30 mouse cellular contexts compared by ENCODE assay signal in genomic region chrX:129766811-129767210, GRCm38 (mm10).
"Had no signal": no experiment of that assay in that cellular context is flagged by ENCODE, and none has a peak within 500 bp of the region (broad histone marks: within the 10 kb centered on the region; RNA-seq: fewer than 3 reads in every experiment).

No protein-coding gene starts in this region.

- H3K4me3 ChIP-seq: heart, embryonic 12.5 days; heart, embryonic 13.5 days; heart, embryonic 15.5 days; hindbrain, embryonic 10.5 days; hindbrain, embryonic 12.5 days; hindbrain, embryonic 13.5 days; hindbrain, embryonic 15.5 days; intestine, embryonic 15.5 days; kidney, embryonic 15.5 days; layer of hippocampus, adult 2 months; left cerebral cortex, adult 2 months had no signal

- H3K27me3 ChIP-seq: heart, embryonic 12.5 days; heart, embryonic 13.5 days; heart, embryonic 15.5 days; hindbrain, embryonic 12.5 days; hindbrain, embryonic 13.5 days; hindbrain, embryonic 15.5 days; intestine, embryonic 15.5 days; kidney, embryonic 15.5 days had no signal

- H3K36me3 ChIP-seq: heart, embryonic 12.5 days; heart, embryonic 13.5 days; heart, embryonic 15.5 days; hindbrain, embryonic 10.5 days; hindbrain, embryonic 12.5 days; hindbrain, embryonic 13.5 days; hindbrain, embryonic 15.5 days; intestine, embryonic 15.5 days; kidney, embryonic 15.5 days had no signal

- DNase-seq: heart, postnatal 10 days; heart, postnatal 14 days; heart, postnatal 36 days; heart, postnatal 4 days; kidney, adult 11 months; kidney, adult 18-20 months; kidney, adult 2 months; kidney, adult 8-10 months; kidney, adult 9 months; kidney, postnatal 10 days; kidney, postnatal 14 days; kidney, postnatal 25 days; kidney, postnatal 36 days; kidney, postnatal 4 days; layer of hippocampus, adult 9-11 months; layer of hippocampus, postnatal 36 days had no signal

- H3K9me3 ChIP-seq: heart, embryonic 12.5 days; heart, embryonic 13.5 days; heart, embryonic 15.5 days; hindbrain, embryonic 10.5 days; hindbrain, embryonic 12.5 days; hindbrain, embryonic 13.5 days; hindbrain, embryonic 15.5 days; intestine, embryonic 15.5 days; kidney, embryonic 15.5 days had no signal

- H3K4me1 ChIP-seq: heart, embryonic 12.5 days; heart, embryonic 13.5 days; heart, embryonic 15.5 days; hindbrain, embryonic 10.5 days; hindbrain, embryonic 12.5 days; hindbrain, embryonic 13.5 days; hindbrain, embryonic 15.5 days; intestine, embryonic 15.5 days; kidney, embryonic 15.5 days had no signal

- H3K27ac ChIP-seq: heart, embryonic 13.5 days; heart, embryonic 15.5 days; hindbrain, embryonic 10.5 days; hindbrain, embryonic 12.5 days; hindbrain, embryonic 13.5 days; hindbrain, embryonic 14.5 days; hindbrain, embryonic 15.5 days; hindbrain, postnatal 0 days; intestine, embryonic 15.5 days; kidney, embryonic 15.5 days; kidney, postnatal 0 days; layer of hippocampus, adult 2 months; left cerebral cortex, adult 2 months had no signal

- H3K9ac ChIP-seq: heart, embryonic 12.5 days; heart, embryonic 13.5 days; heart, embryonic 15.5 days; hindbrain, embryonic 12.5 days; hindbrain, embryonic 13.5 days; hindbrain, embryonic 14.5 days; hindbrain, embryonic 15.5 days; intestine, embryonic 15.5 days; kidney, embryonic 15.5 days had no signal
